Mouse (Mus musculus) fat pad, adult 2 months (tissue): ENCODE measurements at regions not wholly inside any gene's neighbourhood (a gene's known extent, or its start where the extent isn't known, plus 50 kb on each side); places are given as distances from the start of the nearest gene placed in this dataset.

Experiments
- DNase-seq: peaks from one replicate; pipeline ENCODE4 v3.0.0-alpha.2; 2011; ENCODE audit warnings: low read depth, low spot score; ENCODE audit errors: extremely low read depth

DNA sequence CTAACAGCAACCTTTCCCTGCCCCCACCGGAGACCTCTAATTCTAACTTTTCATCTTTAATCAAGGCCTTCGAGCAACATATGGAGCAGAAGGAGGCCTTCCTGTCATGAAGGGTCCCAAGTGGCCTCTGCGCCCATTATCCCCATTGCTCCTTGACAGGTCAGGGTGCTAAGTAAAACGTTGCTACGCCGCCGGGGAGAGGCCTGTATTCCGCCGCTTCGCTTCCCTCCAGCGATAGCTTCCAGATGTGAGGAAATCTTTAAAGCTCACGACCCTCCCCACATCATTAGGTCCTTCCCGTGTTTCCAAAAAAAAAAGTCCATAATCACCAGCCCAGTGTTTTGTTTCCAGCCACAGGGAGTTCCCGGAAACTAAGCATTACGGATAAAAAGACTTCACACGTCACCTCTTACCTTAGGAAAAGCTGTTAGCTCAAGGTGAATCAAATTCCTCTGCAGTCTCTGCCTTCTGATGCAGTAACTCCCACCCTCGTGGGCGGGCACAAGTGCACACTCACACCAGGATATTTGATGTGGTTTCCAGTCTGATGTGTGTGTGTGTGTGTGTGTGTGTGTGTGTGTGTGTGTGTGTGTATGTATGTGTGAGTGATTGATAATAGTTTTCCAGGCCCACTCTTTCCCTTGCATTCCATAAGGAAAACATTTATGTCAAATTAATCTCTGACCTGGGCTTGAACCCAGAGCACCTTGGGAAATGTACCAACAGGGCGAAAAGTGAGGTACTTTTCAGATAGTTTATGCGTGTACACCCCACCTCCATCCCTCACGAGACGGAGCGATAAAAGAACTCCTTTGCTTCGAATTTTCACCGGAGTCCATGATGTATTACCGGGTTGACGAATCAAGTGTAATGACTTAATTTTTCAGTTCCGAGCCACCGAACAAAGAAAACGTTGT lies 107.5 kb downstream of the Gm45692 start:
- DNase-seq: no peak

DNA sequence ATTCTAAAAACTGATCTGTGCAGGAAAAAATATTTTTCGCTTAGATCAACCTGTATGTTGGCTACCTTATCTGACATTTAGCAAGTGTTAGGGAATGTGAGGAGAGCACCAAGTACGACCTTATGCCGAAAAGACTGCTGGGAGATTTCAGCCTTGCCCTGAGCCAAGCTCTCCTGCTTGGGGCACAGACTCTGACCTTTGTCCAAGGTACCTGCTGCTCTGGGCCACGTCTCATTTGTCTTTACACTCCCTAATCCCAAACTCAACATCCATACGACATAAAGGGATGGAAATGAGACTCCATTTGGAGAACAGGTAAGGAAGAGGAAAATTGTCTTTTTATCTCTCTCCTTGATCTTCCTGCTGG lies 108.2 kb downstream of the Gm45692 start:
- DNase-seq: no peak

DNA sequence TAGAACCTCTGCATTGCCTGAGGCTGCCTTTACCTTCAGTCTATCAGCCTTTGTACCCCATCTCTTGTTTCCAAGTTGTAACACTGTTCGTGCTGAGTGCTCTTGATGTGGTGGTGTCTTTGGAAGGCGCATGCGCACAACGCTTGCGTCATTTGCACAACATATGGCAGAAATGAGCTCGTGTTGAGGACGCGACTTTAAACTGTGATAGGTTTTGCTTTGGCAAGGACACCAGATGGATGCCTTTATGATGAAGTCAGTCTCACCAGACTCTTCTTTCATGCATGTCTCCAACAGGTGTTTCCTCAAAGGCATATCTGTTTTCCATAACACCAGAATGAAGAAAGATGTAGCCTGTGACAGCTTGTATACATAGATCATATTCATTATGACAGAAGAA lies 110.2 kb downstream of the Gm45692 start:
- DNase-seq: no peak

DNA sequence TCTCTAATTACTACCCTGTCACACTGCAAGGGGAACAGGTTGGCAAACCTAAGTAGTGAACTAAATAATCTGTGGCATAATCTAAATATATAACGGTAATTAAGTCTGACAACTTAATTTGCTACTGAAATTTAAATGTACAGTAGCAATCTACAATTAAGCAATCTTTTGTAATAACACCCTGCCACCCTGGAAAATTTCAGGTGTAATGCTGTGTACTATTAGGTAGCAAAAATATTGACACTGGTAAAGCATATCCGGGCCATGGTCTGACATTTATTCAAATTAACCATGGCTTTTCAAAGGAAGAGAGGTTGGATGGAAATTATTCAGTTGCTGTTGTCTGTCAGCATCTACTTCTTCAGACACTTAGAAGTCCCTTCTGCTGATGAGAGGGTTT lies 119.7 kb downstream of the Gm45692 start:
- DNase-seq: no peak

DNA sequence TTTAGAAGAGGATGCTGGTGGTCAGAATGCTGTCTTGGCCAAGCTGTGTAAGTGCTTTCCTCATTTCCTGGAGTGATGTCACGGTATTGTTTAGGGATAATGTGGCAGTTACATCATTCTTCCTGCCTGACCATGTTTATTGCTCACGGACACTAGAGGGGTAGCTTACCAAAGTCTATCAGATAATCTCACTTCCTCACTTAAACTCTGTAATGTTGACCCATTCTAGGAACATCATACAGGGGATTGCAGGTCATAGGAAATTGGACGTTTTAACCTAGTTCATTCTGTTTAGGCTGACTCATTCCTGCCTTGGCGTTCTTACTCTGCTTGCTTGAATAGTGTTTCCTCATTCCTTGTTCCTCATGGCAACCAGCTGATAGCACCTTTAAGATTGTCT lies 120.3 kb downstream of the Gm45692 start:
- no peak for DNase-seq

DNA sequence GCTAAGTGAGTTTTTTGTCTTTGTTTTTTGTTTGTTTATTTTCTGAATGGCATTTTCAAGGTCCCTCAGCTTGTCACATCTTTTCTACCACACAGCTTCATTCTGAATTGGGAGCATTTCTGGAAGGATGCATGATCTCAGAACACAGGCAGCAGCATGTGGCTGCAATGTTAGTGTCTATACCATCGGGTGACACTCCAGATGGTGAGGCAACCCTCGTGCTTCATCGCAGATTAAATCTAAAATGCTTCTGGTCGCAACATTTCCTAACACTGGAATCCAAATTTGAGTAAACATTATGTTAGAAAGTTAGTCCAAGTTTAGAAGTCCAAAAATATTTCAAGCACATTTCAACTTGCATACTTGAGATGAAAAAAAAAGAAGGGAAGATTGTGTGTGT lies 124.4 kb downstream of the Gm45692 start:
- no peak for DNase-seq

DNA sequence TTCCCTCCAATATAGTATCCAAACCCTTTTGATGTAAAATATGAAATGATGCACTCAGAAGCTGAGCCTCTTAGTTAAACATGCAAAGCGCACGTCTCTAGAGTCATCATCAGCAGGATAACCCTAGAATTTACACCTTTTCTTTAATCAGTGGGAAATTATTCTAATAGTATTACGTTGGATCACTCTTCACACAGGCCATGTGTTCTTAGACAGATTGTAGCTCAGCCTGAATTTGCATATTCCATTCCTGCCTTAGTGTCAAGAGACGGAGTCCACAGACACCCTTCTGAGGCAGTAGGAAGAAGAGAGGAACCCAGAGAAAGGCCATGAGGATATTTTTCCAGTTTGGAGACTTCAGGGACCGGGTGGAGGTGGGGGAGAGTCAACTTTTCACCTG lies 125.0 kb downstream of the Gm45692 start:
- DNase-seq: no peak

DNA sequence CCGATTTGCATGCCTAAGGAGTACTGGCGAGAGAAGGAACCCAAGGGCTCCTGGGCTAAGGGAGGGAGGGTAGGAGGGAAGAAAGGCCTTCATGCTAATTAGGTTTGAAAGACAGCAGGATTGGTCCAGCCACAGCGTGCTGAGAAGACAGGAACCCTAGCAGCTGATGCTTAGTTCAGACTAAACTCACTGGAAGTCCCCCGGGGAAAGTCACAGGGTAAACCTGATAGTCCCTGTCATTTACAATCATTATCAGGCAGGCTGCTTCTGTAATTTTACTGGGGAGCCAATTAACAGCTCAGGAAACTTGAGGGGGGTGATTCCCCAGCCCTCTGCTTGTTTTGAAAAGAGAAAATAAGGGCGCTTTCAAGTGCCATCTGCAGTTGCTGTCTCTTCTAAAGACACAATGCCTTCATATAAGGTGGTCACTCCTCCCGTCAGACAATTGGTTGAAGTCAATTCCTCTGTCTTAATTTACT lies 135.9 kb downstream of the Gm45692 start:
- no peak for DNase-seq

DNA sequence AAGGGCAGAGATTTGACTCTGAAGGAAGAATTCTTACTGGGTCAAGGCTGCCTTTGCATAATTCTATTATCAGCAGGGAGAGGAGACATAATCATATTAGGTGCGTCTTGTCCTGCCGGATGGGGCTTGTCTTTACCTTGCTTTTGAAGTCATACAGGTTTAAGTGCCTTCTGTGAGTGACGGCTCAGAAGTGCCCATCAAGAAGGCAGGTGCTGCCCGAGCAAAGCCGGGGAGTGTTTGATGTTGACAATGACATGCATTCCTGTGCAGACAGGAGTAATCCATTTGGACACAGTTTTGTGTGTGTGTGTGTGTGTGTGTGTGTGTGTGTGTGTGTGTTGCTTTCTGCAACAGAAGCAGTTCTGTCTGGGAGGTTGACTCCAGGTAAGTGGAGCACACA lies 141.0 kb downstream of the Gm45692 start:
- DNase-seq: no peak

DNA sequence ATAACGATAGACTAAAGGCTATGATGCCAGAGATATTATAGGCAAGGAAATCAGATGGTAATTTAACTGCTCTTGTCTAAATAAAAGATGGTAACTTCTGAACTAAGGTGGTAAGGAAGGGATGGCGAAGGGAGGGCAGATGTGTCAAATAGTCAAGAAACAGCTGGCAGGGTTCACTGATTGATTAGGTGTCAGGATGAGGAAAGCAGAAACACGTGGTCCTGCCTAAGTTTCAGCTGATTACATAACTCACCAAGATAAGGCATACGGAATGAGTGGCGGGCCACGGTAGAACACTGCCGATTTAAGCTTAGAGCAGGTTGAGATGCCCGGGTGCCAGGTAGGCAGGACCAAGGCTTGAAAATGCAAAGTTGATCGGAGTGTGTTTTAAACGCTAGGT lies 143.2 kb downstream of the Gm45692 start:
- DNase-seq: no peak

DNA sequence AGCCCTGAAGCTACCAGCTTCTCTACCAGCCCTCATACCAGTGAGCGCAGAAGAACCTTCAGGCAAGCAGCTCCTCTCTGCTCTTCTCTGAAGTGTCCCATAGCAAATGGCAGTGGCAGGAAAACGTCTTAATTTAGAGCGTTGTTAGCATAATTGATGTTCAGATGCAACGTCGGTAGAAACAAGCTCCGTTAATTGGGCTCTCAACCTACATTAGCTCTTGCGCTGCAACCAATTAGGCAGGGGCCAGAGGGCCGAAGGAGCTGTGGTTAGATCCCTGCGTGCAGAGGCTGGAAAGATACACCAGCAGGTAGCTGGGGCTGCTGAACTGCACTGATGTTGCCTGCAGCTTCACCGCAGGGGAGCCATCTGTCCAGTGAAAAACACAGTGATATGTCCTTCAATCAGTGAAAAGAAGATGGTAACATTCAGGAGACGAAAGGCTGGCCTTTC lies 145.6 kb downstream of the Gm45692 start:
- no peak for DNase-seq

DNA sequence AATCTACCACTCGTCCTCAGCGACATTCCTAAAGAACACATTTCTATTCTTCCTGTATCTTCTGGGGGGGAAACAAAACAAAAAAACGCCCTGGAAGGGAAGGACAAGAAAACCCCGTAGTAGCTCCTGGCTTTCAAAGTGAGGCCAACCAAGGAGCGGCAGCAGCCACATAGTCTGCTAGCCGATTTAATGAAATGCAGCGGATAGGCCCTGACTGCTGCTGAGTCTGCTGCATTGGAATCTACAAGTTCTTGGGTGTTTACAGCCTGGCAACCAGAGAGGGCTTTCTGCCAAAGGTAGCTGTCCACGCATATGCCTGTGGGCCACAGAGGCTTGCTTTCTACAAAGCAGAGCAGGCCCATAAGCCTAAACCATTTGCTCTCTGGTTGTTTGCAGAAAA lies 146.0 kb downstream of the Gm45692 start:
- no peak for DNase-seq

DNA sequence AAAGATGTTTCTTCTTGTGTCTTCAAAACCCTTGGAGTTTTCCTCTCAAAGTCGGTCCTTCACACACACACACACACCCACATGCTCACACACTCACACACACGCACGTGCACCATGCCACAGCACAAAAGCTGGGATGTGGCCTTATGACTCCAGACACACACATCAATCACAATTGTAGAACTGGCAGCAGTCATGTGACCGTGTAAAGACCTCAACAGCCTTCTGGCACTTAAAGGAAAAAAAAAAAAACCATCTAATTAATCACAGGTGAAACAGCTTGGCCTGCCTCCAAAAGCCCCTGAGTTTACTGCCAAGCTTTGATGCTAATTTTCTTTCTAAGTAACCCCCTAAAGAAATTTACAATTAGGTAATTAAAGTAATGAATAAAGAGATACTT lies 147.1 kb downstream of the Gm45692 start:
- DNase-seq: no peak

DNA sequence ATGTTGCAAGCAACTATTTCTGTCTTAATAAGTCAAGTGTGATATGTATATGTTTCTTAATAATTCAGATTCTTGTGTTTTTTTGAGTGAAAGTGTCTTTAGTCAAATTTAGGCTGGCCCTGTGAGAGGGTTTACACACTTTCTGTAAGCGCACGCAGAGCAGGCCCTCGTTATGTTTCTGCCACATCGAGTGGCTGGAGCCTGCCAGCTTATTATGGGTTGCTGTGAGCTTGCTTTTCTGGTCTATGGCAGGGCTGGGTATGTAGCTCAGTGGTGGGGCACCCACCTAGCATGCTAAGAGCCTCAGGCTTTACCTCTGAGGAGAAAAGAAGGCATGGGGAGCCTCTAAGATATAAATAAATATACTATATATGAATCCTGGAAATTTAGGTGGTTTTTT lies 148.2 kb downstream of the Gm45692 start:
- no peak for DNase-seq

DNA sequence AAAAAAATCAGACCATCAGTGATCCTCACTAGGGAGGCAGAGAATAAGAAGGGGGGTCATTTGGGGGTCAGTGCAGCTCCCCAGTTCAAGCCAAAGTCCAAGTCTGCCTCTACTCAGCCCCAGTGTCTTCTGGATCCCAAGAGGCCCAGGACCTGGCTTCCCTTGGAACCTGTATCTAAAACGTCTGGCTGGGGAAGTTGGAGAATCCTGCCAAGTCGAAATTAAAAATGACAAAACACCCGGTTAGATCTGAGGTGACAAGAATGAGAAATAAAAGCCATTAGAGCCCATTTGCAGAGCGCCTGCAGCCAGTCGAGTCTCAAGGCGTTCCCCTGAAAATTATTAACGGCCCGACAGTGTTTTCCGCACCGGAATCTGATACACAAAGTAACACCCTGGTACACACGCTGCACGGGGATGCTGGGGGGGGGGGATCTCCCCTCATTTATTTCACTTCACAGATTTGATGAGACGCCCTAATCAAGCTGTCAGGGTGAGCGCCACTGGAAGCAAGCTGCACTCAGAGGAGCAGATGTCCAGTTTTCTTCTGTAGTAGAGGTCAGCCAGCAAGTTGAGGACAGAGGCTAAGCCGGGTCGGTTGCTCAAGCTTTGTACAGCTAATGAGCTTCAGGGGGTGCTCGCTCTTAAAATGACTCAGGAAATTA lies 149.5 kb downstream of the Gm45692 start:
- no peak for DNase-seq

DNA sequence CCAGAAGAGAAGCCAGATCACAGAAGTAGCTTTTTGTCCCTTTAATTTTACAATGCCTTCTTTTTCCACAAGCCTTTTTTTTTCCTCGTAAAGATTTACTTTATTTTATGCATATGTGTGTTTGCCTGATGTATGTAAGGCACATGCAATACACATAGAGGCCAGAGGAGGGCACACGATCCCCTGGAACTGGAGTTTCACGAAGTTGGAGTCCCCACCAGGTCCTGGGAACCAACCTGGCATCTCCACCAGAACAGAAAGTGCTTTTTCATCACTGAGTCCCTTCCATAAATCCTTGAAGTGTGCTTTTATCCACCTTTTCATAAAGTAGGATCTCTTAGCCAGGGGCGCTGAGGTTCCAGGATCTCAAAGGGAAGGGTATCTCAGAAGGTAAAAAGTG lies 152.8 kb downstream of the Gm45692 start:
- no peak for DNase-seq

DNA sequence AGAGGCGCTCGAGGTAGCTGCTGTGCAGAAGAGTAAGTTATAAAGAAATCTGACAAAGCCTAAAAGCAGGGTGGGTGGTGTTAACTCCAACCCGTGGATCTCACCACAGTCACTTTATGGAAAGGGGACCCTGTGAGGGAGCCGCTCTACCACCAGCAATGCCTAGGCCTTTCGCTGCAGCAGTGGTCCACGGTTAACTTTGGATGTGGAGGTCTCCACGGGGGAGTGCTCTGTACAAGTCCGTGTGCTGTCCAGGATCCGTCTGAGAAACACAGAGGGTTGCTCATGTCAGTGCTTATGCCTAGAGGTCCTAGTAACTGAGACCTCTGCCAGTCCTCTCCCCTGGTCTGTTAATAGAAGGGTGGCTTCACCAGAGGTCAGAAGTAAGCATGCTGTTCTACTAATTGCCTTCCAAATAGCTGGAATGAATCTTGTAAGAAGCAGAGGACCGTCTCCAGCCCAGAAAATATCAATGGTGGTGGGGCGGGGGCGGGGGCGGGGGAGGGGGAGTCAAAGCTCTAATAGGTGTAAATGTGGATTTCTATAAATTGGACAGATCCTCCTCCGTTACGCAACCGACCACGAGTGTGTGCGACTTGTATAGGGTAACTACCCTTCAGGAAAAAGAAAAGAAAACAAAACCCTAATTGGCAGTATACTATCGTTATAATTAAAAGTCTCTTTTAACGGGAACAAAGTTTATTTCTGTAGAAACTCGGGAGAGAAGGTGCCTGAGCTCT lies 153.5 kb downstream of the Gm45692 start:
- no peak for DNase-seq

DNA sequence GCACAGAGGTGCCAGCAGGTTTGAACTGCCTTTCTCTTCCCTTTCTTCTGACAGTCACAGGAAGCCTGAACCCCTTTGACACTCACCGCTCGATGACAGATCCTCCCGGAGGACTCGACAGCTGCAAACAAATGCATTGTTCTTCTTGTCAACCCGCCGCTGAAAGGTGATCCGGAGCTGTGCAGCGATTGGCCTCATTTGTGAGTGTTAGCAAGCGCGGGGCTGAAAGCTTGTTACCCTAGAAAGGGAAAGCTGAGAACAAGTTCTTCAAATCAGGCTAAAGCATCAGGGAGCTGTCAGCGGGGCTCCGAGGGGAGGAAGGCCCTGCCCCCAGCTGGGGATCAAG lies 154.1 kb downstream of the Gm45692 start:
- DNase-seq: no peak

DNA sequence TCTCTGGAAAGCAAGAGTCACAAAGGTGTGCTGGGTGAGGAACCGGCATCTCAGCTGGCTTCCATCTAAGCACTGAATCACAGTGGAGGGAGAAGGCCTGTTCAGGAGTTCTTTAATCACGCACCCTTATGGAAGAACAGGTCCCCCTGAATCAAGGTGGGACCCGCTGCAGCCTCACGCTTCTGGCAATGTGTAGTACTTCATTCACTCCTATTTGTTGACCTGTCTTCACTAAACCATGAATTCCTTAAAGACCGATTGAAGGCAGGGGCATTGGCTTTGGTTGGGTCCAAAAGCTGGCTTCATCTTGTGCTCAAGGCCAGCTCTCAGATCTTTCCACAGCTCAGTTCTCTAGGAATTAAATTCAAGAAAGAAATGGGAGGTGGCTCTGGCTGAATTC lies 154.5 kb downstream of the Gm45692 start:
- no peak for DNase-seq

DNA sequence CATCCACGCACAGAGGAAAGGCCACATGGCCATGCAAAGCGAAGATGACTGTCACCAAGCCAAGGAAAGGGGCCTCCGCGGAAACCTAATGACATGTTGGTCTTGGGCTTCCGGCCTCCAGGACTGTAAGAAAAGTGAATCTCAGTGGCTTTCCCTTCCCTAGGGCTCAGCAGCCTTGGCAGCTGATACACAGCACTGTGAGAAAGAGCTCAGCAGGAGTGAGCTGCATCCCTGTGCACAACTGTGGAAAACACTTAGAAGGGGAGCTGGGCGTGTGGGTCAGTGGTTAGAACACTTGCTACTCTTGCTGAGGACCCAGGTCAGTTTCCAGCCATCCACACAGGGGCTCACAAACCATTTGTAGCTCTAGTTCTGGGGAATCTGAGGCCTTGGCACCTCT lies 155.1 kb downstream of the Gm45692 start:
- DNase-seq: no peak

DNA sequence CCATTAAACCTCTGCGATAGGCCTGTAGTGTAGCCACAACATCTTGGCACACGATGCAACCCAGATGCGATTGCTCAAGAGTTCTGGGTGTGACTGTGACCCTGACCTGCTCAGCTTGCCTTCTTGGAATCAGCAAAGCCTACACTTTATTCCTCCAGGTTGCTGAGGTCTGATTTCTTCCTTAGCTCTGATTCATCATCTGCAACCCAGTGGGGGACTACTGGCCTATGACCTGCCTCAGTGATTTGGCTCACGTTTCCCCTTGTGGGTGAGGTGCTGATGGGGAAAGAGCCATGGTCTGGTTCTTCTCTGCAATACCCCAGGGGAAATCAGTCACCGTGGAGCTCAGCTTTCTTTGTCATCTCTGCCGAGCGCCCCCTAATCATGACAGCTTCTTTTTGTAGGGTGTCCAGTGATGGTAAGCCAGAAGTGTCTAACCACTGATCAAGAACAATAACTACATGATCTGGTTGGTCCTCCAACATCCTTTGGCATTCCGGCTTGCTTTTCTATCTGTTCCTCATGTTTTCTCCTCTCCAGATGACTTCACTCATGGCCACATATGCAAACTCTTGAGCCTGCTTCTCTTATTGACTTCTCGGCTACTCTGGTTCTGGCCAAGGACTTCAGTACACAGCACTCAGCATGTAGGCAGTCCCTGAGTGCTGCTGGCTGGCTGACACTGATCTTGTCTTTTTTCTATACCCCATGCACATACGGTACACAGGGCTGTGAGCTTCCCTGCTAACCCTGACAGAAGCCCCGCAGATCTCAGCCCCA lies 163.0 kb downstream of the Gm45692 start:
- DNase-seq: no peak
